Mouse (Mus musculus) right cerebral cortex, postnatal 25 days (tissue): ENCODE measurements around the gene Enpp7.

Source experiments
- DNase-seq: peaks from one replicate; pipeline ENCODE4 v3.0.0; 2022

Gene Enpp7

GRCm38 (mm10) chr11:118998540-118999265 lies 10.7 kb downstream of the Enpp7 start:
- peak; percentile 82 for DNase-seq

GRCm38 (mm10) chr11:118999361-118999804 lies 11.4 kb downstream of the Enpp7 start:
- DNase-seq, result peak; percentile 29

- no peak for DNase-seq
Observed at GRCm38 (mm10) chr11:119000877-119001276, 12.9 kb downstream of the Enpp7 start.

GRCm38 (mm10) chr11:119001493-119002128 lies 13.6 kb downstream of the Enpp7 start:
- no peak for DNase-seq

GRCm38 (mm10) chr11:119005547-119006275 lies 17.7 kb downstream of the Enpp7 start:
- DNase-seq, result no peak

- no peak for DNase-seq
Observed at GRCm38 (mm10) chr11:119006462-119006861, 18.5 kb downstream of the Enpp7 start.

- no peak for DNase-seq
Observed at GRCm38 (mm10) chr11:119007461-119008456, 19.8 kb downstream of the Enpp7 start.

- DNase-seq, result no peak
Observed at GRCm38 (mm10) chr11:119014455-119014854, 26.5 kb downstream of the Enpp7 start.

GRCm38 (mm10) chr11:119017506-119017905 lies 29.5 kb downstream of the Enpp7 start:
- DNase-seq, result no peak

GRCm38 (mm10) chr11:119021180-119021579 lies 33.2 kb downstream of the Enpp7 start:
- no peak for DNase-seq

GRCm38 (mm10) chr11:119022068-119022894 lies 34.3 kb downstream of the Enpp7 start:
- no peak for DNase-seq

- peak; percentile 86 for DNase-seq
Observed at GRCm38 (mm10) chr11:119022895-119023615, 35.1 kb downstream of the Enpp7 start, which contains the start of gene Cbx2. Gene Cbx2 (plus strand): TSS chr11:119022962.

GRCm38 (mm10) chr11:119023616-119023980 lies 35.6 kb downstream of the Enpp7 start:
- DNase-seq, result no peak

- DNase-seq, result no peak
Observed at GRCm38 (mm10) chr11:119024260-119024659, 36.3 kb downstream of the Enpp7 start.

GRCm38 (mm10) chr11:119026203-119026602 lies 38.2 kb downstream of the Enpp7 start:
- DNase-seq, result no peak

GRCm38 (mm10) chr11:119033874-119034558 lies 46.0 kb downstream of the Enpp7 start:
- DNase-seq, result peak; percentile 69

- no peak for DNase-seq
Observed at GRCm38 (mm10) chr11:119034635-119035034, 46.6 kb downstream of the Enpp7 start.

- no peak for DNase-seq
Observed at GRCm38 (mm10) chr11:119035094-119035685, 47.2 kb downstream of the Enpp7 start.

- no peak for DNase-seq
Observed at GRCm38 (mm10) chr11:119035686-119036165, 47.7 kb downstream of the Enpp7 start.

- no peak for DNase-seq
Observed at GRCm38 (mm10) chr11:119036447-119036846, 48.5 kb downstream of the Enpp7 start.
